Mouse (Mus musculus) CH12.LX (cell line): ENCODE data around the gene Tgfbr1. TPM values are rescaled to one million over a fixed set of nuclear protein-coding genes. Genes with fewer than 3 reads are reported as not detected.
A peak's percentile ranks its signal among the peaks of the same experiment; 100 is the strongest.

Experiments
- DNase-seq: peaks from one replicate; pipeline ENCODE4 v3.0.0-alpha.2; 2013; ENCODE audit errors: extremely low read depth
- H3K27ac ChIP-seq: 2 replicates; pipeline ENCODE4 v1.5.1; 2012; ENCODE audit warnings: low read depth, mild to moderate bottlenecking, control low read depth, moderate library complexity; ENCODE audit not compliant: insufficient read depth
- H3K27me3 ChIP-seq: replicated peaks from 2 replicates; pipeline ENCODE3; 2012; ENCODE audit warnings: inconsistent platforms
- H3K36me3 ChIP-seq, 2 experiments: replicated peaks in 1 of 2; 2 replicates each; pipeline versions ENCODE3 to v1.6.1; 2012; ENCODE audit warnings: inconsistent platforms in 1 of 2, low read length in 1 of 2, mild to moderate bottlenecking in 1 of 2, mixed read lengths in 1 of 2, moderate library complexity in 1 of 2; ENCODE audit not compliant: control insufficient read depth in 1 of 2, insufficient read depth in 1 of 2
- H3K4me1 ChIP-seq, 2 experiments: 2 replicates each; pipeline ENCODE4 v1.6.1; 2012; ENCODE audit warnings: inconsistent platforms in 1 of 2, moderate library complexity in 1 of 2; ENCODE audit not compliant: insufficient read depth in 2 of 2, control insufficient read depth in 1 of 2
- H3K4me2 ChIP-seq: 2 replicates; pipeline ENCODE4 v1.6.1; 2012; ENCODE audit warnings: low read depth, mild to moderate bottlenecking, control low read depth; ENCODE audit not compliant: poor library complexity, insufficient read depth, severe bottlenecking
- H3K4me3 ChIP-seq, 3 experiments: fragments of 150-350 bp in 1 of 3; sonication (generic) in 1 of 3; replicated peaks in 1 of 3; 2 replicates each; pipeline versions ENCODE3 to v1.5.1; 2011 to 2012; ENCODE audit warnings: low read depth in 2 of 3, low read length in 2 of 3, mild to moderate bottlenecking in 2 of 3, moderate library complexity in 2 of 3, control low read depth in 1 of 3, improper control_type of control experiment in 1 of 3, inconsistent platforms in 1 of 3, mixed read lengths in 1 of 3; ENCODE audit not compliant: poor library complexity in 1 of 3
- H3K79me2 ChIP-seq: replicated peaks from 2 replicates; pipeline ENCODE4 v1.6.1; 2012; ENCODE audit warnings: mild to moderate bottlenecking, moderate library complexity; ENCODE audit not compliant: control insufficient read depth, poor library complexity, insufficient read depth, severe bottlenecking; ENCODE audit errors: extremely low read depth
- H3K9ac ChIP-seq: 2 replicates; pipeline ENCODE4 v1.6.1; 2012; ENCODE audit warnings: low read depth, mild to moderate bottlenecking, control low read depth, moderate library complexity; ENCODE audit not compliant: insufficient read depth
- H3K9me3 ChIP-seq: replicated peaks from 2 replicates; pipeline ENCODE3; 2012; ENCODE audit warnings: low read length, inconsistent platforms, mixed read lengths
- BHLHE40 ChIP-seq: IDR thresholded peaks from 2 replicates; pipeline ENCODE4 v1.6.1; 2011; ENCODE audit warnings: mild to moderate bottlenecking, low read depth, low read length, improper control_type of control experiment
- CTCF ChIP-seq, 2 experiments: IDR thresholded peaks in 1 of 2; conservative IDR thresholded peaks in 1 of 2; 2 replicates each; pipeline ENCODE4 v1.5.1; 2011 to 2012; ENCODE audit warnings: low read depth in 2 of 2, low read length in 2 of 2, improper control_type of control experiment in 1 of 2, inconsistent platforms in 1 of 2, mild to moderate bottlenecking in 1 of 2, moderate library complexity in 1 of 2
- EP300 ChIP-seq: IDR thresholded peaks from 2 replicates; pipeline ENCODE4 v1.6.1; 2011; ENCODE audit warnings: low read length, improper control_type of control experiment
- ETS1 ChIP-seq: conservative IDR thresholded peaks from 2 replicates; pipeline ENCODE4 v1.6.1; 2012; ENCODE audit warnings: low read depth, mild to moderate bottlenecking, inconsistent platforms, low read length, improper control_type of control experiment, moderate library complexity
- GABPA ChIP-seq: IDR thresholded peaks from 2 replicates; pipeline ENCODE4 v1.6.1; 2012; ENCODE audit warnings: low read depth, low read length, improper control_type of control experiment, inconsistent platforms; ENCODE audit not compliant: insufficient replicate concordance
- HCFC1 ChIP-seq: IDR thresholded peaks from 2 replicates; pipeline ENCODE4 v1.6.1; 2012; ENCODE audit warnings: low read depth, mild to moderate bottlenecking, inconsistent platforms, low read length, improper control_type of control experiment
- IRF4 ChIP-seq: IDR thresholded peaks from 2 replicates; pipeline ENCODE4 v1.6.1; 2014; ENCODE audit warnings: low read depth, mild to moderate bottlenecking, inconsistent platforms, low read length, improper control_type of control experiment
- JUND ChIP-seq: conservative IDR thresholded peaks from 2 replicates; pipeline ENCODE4 v1.6.1; 2011; ENCODE audit warnings: low read depth, low read length, improper control_type of control experiment
- MAX ChIP-seq: IDR thresholded peaks from 2 replicates; pipeline ENCODE4 v1.6.1; 2011; ENCODE audit warnings: low read length, improper control_type of control experiment
- MAZ ChIP-seq: IDR thresholded peaks from 2 replicates; pipeline ENCODE4 v1.6.1; 2012; ENCODE audit warnings: low read depth, mild to moderate bottlenecking, inconsistent platforms, low read length, improper control_type of control experiment, moderate library complexity
- MYC ChIP-seq: IDR thresholded peaks from 2 replicates; pipeline ENCODE4 v1.6.1; 2011; ENCODE audit warnings: low read depth, mild to moderate bottlenecking, improper control_type of control experiment, low read length
- PAX5 ChIP-seq: IDR thresholded peaks from 2 replicates; pipeline ENCODE4 v1.6.1; 2012; ENCODE audit warnings: low read length, inconsistent platforms, mixed read lengths
- TBP ChIP-seq: conservative IDR thresholded peaks from 2 replicates; pipeline ENCODE4 v1.6.1; 2011; ENCODE audit warnings: low read depth, low read length, improper control_type of control experiment
- ZKSCAN1 ChIP-seq: IDR thresholded peaks from 2 replicates; pipeline ENCODE4 v1.6.1; 2012; ENCODE audit warnings: low read depth, inconsistent platforms, low read length, improper control_type of control experiment, borderline replicate concordance
- ZMIZ1 ChIP-seq: IDR thresholded peaks from 2 replicates; pipeline ENCODE4 v1.6.1; 2012; ENCODE audit warnings: low read depth, mild to moderate bottlenecking, inconsistent platforms, low read length, improper control_type of control experiment
- dilution Hi-C: fragments of 300-500 bp; cut with MboI; formaldehyde crosslinking; loops from 2 replicates; pipeline ENCODE4 v1.14.3; 2020; ENCODE audit warnings: low sequenced_read_pairs; ENCODE audit not compliant: extremely low pct_unique_long_range_greater_than_20kb, extremely low pct_ligation_motif_present
- in situ Hi-C: fragments of 300-500 bp; cut with MboI; formaldehyde crosslinking; loops from 3 replicates; pipeline ENCODE4 v1.14.3; 2019; ENCODE audit warnings: low sequenced_read_pairs, low pct_ligation_motif_present, low pct_unique_long_range_greater_than_20kb, mixed read lengths
- polyA plus RNA-seq: library from polyadenylated mRNA; unstranded; fragments of >175 nt; gene quantifications from 2 replicates; pipeline ENCODE4 v1.2.1, GENCODE M21; 2012; ENCODE audit warnings: low read depth; ENCODE audit not compliant: insufficient read length
- total RNA-seq, 2 experiments: library from RNA; depleted of rRNA; stranded (reverse); fragments of 300-350 nt in 1 of 2; fragments of >200 nt in 1 of 2; gene quantifications; 2 replicates each; pipeline ENCODE4 v1.2.3; 2012 to 2014

Tgfbr1 gene
- total and polyA plus RNA-seq, 3 experiments = 3.4 to 8.7 (median 7.0) TPM

- DNase-seq = peak; percentile 79
- Histone ChIP-seq H3K27ac (no peak overlapping the region), H3K4me2 (no peak overlapping the region), H3K4me1 (peaks cover 3 to 14% of the 10 kb centered on the region in 2 experiments; a peak in 3 of 4 replicates)
- TF ChIP-seq BHLHE40 (peak; percentile 98), ETS1 (peak; percentile 71), JUND (no peak; the same call in 1 of the 2 replicates), EP300 (peak; percentile 45; the same call in 1 of the 2 replicates), MYC (peak; percentile 83; the same call in 1 of the 2 replicates), PAX5 (no peak), ZKSCAN1 (no peak), IRF4 (0 out of 2 replicates have a peak, but pooled peaks have one; percentile 31), MAX (peak; percentile 80)
- TF ChIP-seq, all 38 proteins: peak for 6
- in situ Hi-C loops (no loop called here), dilution Hi-C loops (no loop called here)
- H3K36me3 ChIP-seq = no peaks in the 10 kb centered on the region
- H3K27me3 ChIP-seq = no peaks in the 10 kb centered on the region
- H3K9ac ChIP-seq = no peak overlapping the region
- no peaks in the 10 kb centered on the region for H3K79me2 ChIP-seq
- peaks cover 3% of the 10 kb centered on the region for H3K9me3 ChIP-seq
- H3K4me3 ChIP-seq = no peak overlapping the region
These were observed 30.7 kb upstream of the Tgfbr1 start for GRCm38 (mm10) chr4:47322315-47322714.

DNA sequence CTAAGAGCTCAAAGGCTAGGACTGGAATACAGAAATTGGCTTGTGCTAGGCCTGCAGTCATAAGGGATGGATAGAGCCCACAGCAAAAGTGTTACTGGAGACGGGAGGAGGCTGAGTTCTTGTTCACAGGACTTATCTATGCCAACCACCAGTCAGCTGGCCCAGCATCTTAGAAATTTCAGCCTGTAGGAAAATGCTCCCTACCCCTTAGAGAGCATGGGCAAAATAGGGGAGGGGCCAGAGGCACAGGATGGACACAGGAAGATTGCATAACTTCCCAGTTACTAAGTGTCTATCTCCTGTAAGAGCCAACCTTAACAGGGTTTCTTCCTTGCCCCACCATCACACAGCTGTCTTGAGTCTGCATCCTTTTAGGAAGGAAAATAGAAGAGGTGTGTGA, 28.8 kb upstream of the Tgfbr1 start:
- peaks cover 3 to 14% of the 10 kb centered on the region in 2 experiments; a peak in 3 of 4 replicates for H3K4me1 ChIP-seq
- in situ Hi-C loops = no loop called here
- TF ChIP-seq TBP (no peak), CTCF (conservative IDR thresholded peaks at IDR 0.05 in 1 of 2, IDR thresholded peaks at IDR 0.05 in 1 of 2; ENCODE audit: low read depth in 2 of 2, low read length in 2 of 2) (no peak), GABPA (no peak), ETS1 (no peak), ZMIZ1 (no peak), IRF4 (no peak), MAZ (no peak), HCFC1 (no peak), MAX (no peak)
- TF ChIP-seq, all 38 proteins: peak for 0
- no peaks in the 10 kb centered on the region for H3K27me3 ChIP-seq
- no peak overlapping the region for H3K4me3 ChIP-seq
- no peaks in the 10 kb centered on the region for H3K9me3 ChIP-seq
- no peaks in the 10 kb centered on the region for H3K36me3 ChIP-seq
- no peaks in the 10 kb centered on the region for H3K79me2 ChIP-seq
- H3K9ac ChIP-seq = no peak overlapping the region
- DNase-seq = no peak
- no peak overlapping the region for H3K27ac ChIP-seq
- no peak overlapping the region for H3K4me2 ChIP-seq
- dilution Hi-C loops = no loop called here
